ENCODE assay signal across 26 mouse cellular contexts in the genomic region with DNA sequence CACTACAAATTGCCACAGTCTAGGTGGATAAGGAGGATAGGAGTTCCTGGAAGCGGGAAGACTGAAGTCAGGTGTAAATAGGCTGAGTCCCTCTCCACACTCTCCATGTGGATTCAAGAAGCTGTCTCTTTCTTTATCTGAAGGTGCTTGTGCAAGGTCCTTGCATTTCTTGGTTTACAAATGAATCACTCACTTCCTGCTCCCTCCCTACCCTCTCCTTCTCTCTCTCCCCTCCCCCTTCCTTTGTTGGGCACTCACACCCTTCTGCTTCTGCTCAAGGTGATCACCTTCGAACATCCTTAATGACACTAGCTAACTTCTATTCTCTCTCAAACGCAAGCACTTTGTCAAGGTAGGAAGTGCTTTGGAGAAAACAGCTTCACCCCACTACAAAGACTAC.
DNase-seq lines count a peak whose midpoint lies in the region; ATAC-seq and TF ChIP-seq lines count a peak whose summit lies in the region.
"Had no signal": no experiment of that assay in that cellular context is flagged by ENCODE, and none has a peak within 500 bp of the region (broad histone marks: within the 10 kb centered on the region; RNA-seq: fewer than 3 reads in every experiment).

No protein-coding gene starts in this region.

- no peaks in the 10 kb centered on the region for H3K9me3 ChIP-seq in E14TG2a.4 (ENCODE audit: low read length)
- H3K9me3 ChIP-seq in intestine, embryonic 15.5 days, result no peaks in the 10 kb centered on the region
- no peaks in the 10 kb centered on the region for H3K9me3 ChIP-seq in heart, embryonic 11.5 days (replicated peaks; ENCODE audit: control insufficient read depth, low read length)
- H3K9me3 ChIP-seq: embryonic facial prominence, embryonic 15.5 days; forebrain, embryonic 10.5 days; G1E; heart, embryonic 10.5 days; heart, embryonic 15.5 days; hindbrain, embryonic 13.5 days had no signal

- H3K4me3 ChIP-seq in E14TG2a.4 (replicated peaks; ENCODE audit: low read length), result peak overlapping the region; percentile 17
- no peak overlapping the region for H3K4me3 ChIP-seq in intestine, embryonic 15.5 days (replicated peaks)
- H3K4me3 ChIP-seq in heart, embryonic 11.5 days (ENCODE audit: low read depth, low read length), result no peak overlapping the region
- H3K4me3 ChIP-seq: embryonic facial prominence, embryonic 15.5 days; erythroblast, embryonic 14.5 days; forebrain, embryonic 10.5 days; heart, embryonic 10.5 days; heart, embryonic 15.5 days; hindbrain, embryonic 13.5 days had no signal

- peak; percentile 9; the same call in 1 of the 2 replicates for ATAC-seq in intestine, embryonic 15.5 days
- no peak for ATAC-seq in heart, embryonic 11.5 days (replicated peaks; ENCODE audit: insufficient number of reproducible peaks, low FRiP score, low TSS enrichment)
- ATAC-seq: activated CD4-positive, CD25-positive, alpha-beta regulatory T cell, adult 4 months; CD4-positive, CD25-positive, alpha-beta regulatory T cell, adult 4 months; forebrain, embryonic 14.5 days had no signal

- DNase-seq in ES-CJ7 (ENCODE audit: low read depth, low spot score), result peak; percentile 73
- peak; percentile 6 for DNase-seq in naive thymus-derived CD4-positive, alpha-beta T cell, adult 2 months (ENCODE audit: low read depth)
- DNase-seq in cerebellum, adult 9-10 months, result no peak
- no peak for DNase-seq in right cerebral cortex, postnatal 4 days
- no peak for DNase-seq in frontal cortex, postnatal 25 days (ENCODE audit: low spot score in 2 of 2)
- DNase-seq: adrenal gland, postnatal 25 days; B cell, adult 2 months; cerebellum, adult 2 months; cerebellum, postnatal 14 days; embryo, embryonic 11 days; gastrocnemius, postnatal 10 days; heart, adult 18-20 months; heart, postnatal 14 days had no signal

- no peak overlapping the region for H3K4me2 ChIP-seq in intestine, embryonic 15.5 days (replicated peaks)
- H3K4me2 ChIP-seq in heart, embryonic 11.5 days, result no peak overlapping the region
- H3K4me2 ChIP-seq: embryonic facial prominence, embryonic 15.5 days; heart, embryonic 15.5 days; hindbrain, embryonic 13.5 days had no signal

- H3K27ac ChIP-seq in intestine, embryonic 15.5 days, result no peak overlapping the region
- no peak overlapping the region for H3K27ac ChIP-seq in heart, embryonic 11.5 days (ENCODE audit: low read depth, low read length)
- H3K27ac ChIP-seq: embryonic facial prominence, embryonic 15.5 days; forebrain, embryonic 10.5 days; heart, embryonic 10.5 days; heart, embryonic 15.5 days; hindbrain, embryonic 13.5 days had no signal

- H3K27me3 ChIP-seq in E14TG2a.4 (ENCODE audit: insufficient read depth, low read length), result no peaks in the 10 kb centered on the region
- H3K27me3 ChIP-seq in intestine, embryonic 15.5 days (replicated peaks), result no peaks in the 10 kb centered on the region
- H3K27me3 ChIP-seq in heart, embryonic 11.5 days (ENCODE audit: control insufficient read depth, insufficient read depth, low read length), result no peaks in the 10 kb centered on the region
- H3K27me3 ChIP-seq: embryonic facial prominence, embryonic 15.5 days; heart, embryonic 15.5 days; hindbrain, embryonic 13.5 days had no signal

- no peak overlapping the region for H3K9ac ChIP-seq in intestine, embryonic 15.5 days
- no peak overlapping the region for H3K9ac ChIP-seq in heart, embryonic 11.5 days (ENCODE audit: low read depth, low read length)
- H3K9ac ChIP-seq: embryonic facial prominence, embryonic 15.5 days; heart, embryonic 15.5 days; hindbrain, embryonic 13.5 days had no signal

- TF ChIP-seq CTCF in E14TG2a.4 (conservative IDR thresholded peaks at IDR 0.05; ENCODE audit: low read length), result no peak

- peaks cover 48% of the 10 kb centered on the region for H3K4me1 ChIP-seq in E14TG2a.4 (replicated peaks; ENCODE audit: low read depth, low read length)
- peaks cover 5% of the 10 kb centered on the region; the same call in 1 of the 2 replicates for H3K4me1 ChIP-seq in intestine, embryonic 15.5 days (replicated peaks)
- no peaks in the 10 kb centered on the region for H3K4me1 ChIP-seq in heart, embryonic 11.5 days (ENCODE audit: control insufficient read depth, insufficient read depth, low read length)
- H3K4me1 ChIP-seq: forebrain, embryonic 10.5 days; heart, embryonic 10.5 days; hindbrain, embryonic 13.5 days had no signal

- peaks cover 36% of the 10 kb centered on the region for H3K36me3 ChIP-seq in E14TG2a.4 (ENCODE audit: insufficient read depth, low read length)
- H3K36me3 ChIP-seq in intestine, embryonic 15.5 days, result 0 out of 2 replicates have a peak, but pooled peaks cover 5% of the 10 kb centered on the region
- peaks cover 5% of the 10 kb centered on the region; the same call in 1 of the 2 replicates for H3K36me3 ChIP-seq in heart, embryonic 11.5 days (ENCODE audit: control insufficient read depth, insufficient read depth, low read length)

- WGBS in intestine, embryonic 15.5 days, result 49% methylated on average over 3 of the region's 3 CpGs
- WGBS in heart, embryonic 11.5 days (ENCODE audit: insufficient replicate concordance), result 71% methylated on average over 3 of the region's 3 CpGs

Comparison
In these comparisons a context has a peak if more than half of its experiments do, and no peak if none do; other contexts are left out.
1. DNase-seq: peak in ES-CJ7 (single experiment) and naive thymus-derived CD4-positive, alpha-beta T cell, adult 2 months (single experiment); none in cerebellum, adult 9-10 months (single experiment), right cerebral cortex, postnatal 4 days (single experiment) and frontal cortex, postnatal 25 days (0 of 2).